Mouse (Mus musculus): ENCODE results near the gene Phf5a. TPM values are rescaled to one million over a fixed set of nuclear protein-coding genes. Genes with fewer than 3 reads are reported as not detected.

The Phf5a gene
- polyA plus RNA-seq, 1 experiment from 2014 or later: 159 TPM

DNA sequence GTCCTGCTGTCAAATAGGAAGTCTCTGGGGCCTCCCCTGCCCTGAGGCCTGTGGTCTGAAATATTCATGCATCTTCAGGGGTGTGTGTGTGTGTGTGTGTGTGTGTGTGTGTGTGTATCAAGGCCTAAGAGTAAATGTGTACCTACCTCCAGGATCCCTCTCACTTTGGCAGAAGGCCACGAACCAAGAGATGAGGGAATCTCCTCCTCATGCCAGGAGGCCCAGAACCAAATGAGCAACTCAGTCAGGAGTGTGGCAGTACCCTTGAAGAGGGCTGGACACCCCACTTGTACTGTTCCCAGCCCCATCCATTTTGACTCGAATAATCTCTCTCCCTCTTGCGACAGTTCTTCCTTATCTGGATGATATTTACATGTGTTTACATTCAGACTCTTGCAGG is 39.5 kb downstream of the Phf5a start:
- H3K9ac ChIP-seq: no peak overlapping the region
- no peak overlapping the region for H3K4me2 ChIP-seq
- H3K9me3 ChIP-seq (replicated peaks): no peaks in the 10 kb centered on the region
- no peak for ATAC-seq (replicated peaks; ENCODE audit: low FRiP score)
- peaks cover 6% of the 10 kb centered on the region for H3K27me3 ChIP-seq
- H3K27ac ChIP-seq: no peak overlapping the region
- peaks cover 8% of the 10 kb centered on the region; the same call in 1 of the 2 replicates for H3K36me3 ChIP-seq
- H3K4me3 ChIP-seq (replicated peaks): no peak overlapping the region
- 88% methylated on average over 3 of the region's 3 CpGs for WGBS
- peaks cover 33% of the 10 kb centered on the region for H3K4me1 ChIP-seq

DNA sequence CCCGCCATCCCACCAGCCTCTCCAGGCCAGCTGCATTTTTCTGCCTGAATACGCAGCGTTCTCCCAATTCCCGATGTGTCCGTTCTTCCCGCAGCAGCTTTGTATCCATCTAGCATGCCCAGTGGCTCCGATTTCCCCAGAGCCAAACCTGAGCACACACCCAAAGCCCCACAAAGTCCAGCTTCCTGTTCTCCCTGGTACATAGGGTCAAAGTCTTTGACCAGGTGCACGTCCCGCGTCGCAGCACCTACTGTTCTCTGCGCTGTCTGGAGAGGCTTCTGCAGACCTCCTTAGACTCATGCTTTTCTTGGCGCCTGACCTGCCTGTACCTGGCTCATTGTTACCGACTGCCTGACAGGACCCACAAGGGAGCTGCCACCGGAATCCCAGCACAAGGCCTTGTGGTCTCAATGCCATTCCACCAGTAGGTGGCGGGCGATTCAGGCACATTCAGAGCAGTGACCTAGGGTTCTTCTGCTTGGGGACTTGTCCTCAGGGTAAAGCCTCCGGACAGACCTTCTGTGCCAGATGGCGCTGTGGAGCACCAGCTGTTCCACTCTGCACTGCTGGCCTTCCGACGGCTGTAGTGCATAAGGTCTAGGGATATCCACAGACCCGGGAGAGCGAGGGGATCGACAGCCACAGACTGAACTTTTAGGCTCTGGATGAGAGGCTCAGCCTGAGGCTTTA is 40.4 kb downstream of the Phf5a start:
- Histone ChIP-seq H3K36me3 (peaks cover 17% of the 10 kb centered on the region), H3K4me3 (replicated peaks) (no peak overlapping the region), H3K4me1 (peaks cover 25% of the 10 kb centered on the region), H3K27ac (peak overlapping the region; percentile 9; the same call in 1 of the 2 replicates), H3K9me3 (replicated peaks) (no peaks in the 10 kb centered on the region), H3K9ac (no peak overlapping the region), H3K4me2 (peak overlapping the region; percentile 31), H3K27me3 (peaks cover 6% of the 10 kb centered on the region)
- peak; percentile 86 for ATAC-seq (replicated peaks; ENCODE audit: low FRiP score)
- WGBS: 15% methylated on average over 24 of the region's 24 CpGs

DNA sequence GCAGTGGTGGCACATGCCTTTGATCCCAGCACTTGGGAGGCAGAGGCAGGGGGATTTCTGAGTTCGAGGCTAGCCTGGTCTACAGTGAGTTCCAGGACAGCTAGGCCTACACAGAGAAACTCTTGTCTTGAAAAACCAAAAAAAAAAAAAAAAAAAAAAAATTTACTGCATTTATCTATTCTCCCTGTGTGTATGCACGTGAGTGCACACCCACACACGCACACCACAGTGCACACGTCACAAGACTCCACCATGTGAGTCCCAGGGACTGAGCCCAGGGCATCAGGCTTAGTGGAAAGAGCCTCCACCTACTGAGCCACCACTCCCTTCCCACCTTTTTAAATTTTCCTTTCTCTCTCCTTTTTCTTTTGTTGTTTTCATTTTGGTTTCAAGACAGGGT is 41.2 kb downstream of the Phf5a start:
- 87% methylated on average over 4 of the region's 4 CpGs for WGBS
- Histone ChIP-seq H3K36me3 (peaks cover 24% of the 10 kb centered on the region), H3K9me3 (replicated peaks) (no peaks in the 10 kb centered on the region), H3K4me3 (replicated peaks) (no peak overlapping the region), H3K4me1 (peaks cover 17% of the 10 kb centered on the region), H3K27me3 (peaks cover 5% of the 10 kb centered on the region), H3K27ac (no peak overlapping the region), H3K9ac (no peak overlapping the region), H3K4me2 (no peak overlapping the region)
- no peak for ATAC-seq (replicated peaks; ENCODE audit: low FRiP score)

DNA sequence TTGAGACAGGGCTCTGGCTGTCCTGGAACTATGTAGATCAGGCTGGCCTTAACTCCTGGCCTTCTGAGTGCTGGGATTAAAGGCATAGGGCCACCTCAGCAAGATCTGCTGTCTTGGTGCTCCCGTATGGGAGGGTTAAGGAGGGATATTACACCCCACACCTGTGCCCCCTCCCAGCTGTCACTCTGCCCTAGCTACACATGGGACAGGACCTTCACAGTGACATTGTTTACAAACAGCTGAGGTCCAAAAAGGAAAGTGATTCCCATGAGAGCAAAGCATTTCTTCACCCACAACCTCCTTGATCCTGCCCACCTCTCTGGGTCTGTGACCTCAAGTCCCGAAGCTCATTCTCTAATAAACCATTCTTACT is 42.5 kb downstream of the Phf5a start:
- peaks cover 38% of the 10 kb centered on the region for H3K36me3 ChIP-seq
- H3K9me3 ChIP-seq (replicated peaks): no peaks in the 10 kb centered on the region
- no peak overlapping the region for H3K4me2 ChIP-seq
- peaks cover 9% of the 10 kb centered on the region for H3K4me1 ChIP-seq
- no peak overlapping the region for H3K9ac ChIP-seq
- no peak for ATAC-seq (replicated peaks; ENCODE audit: low FRiP score)
- H3K27me3 ChIP-seq: no peaks in the 10 kb centered on the region
- H3K27ac ChIP-seq: no peak overlapping the region
- WGBS: 66% methylated on average over 2 of the region's 2 CpGs
- H3K4me3 ChIP-seq (replicated peaks): no peak overlapping the region

DNA sequence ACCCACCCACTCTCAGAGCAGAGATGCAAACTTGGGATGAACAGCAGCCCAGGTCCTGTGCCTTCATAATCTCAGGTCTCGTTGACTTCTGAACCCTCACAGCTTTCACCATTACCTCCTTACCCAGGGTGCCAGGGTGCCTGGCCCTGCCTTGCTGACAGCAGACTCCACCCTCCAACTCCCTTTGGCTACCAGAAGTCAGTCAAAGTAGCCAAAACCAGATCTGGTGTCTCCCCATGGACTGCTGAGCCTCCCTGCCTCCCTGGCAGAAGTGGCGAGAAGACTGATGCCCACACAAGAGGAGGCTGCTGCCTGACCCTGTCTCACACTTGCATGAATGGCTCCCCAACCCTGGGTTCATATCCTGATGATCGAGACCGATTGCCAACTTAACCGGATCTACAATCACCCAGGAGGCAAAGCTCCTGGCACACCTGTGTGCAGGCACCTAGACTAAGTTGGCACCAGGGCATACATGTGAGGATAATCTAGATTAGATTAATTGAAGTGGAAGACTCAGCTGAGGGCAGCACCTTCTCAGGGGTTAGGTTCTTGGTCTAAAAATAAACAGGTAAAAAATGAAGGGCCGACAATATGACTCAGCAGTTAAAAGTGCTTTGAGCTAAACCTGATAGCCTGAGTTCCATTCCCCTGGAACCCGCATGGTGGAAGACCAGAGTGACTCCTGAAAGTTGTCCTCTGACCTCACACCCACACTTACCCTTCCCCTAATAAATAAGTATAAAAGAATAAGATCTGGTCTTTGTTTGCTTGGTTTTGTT is 43.1 kb downstream of the Phf5a start:
- WGBS: 87% methylated on average over 7 of the region's 7 CpGs
- H3K36me3 ChIP-seq: peaks cover 44% of the 10 kb centered on the region
- no peak overlapping the region for H3K27ac ChIP-seq
- H3K4me2 ChIP-seq: no peak overlapping the region
- H3K4me1 ChIP-seq: peaks cover 9% of the 10 kb centered on the region
- no peak for ATAC-seq (replicated peaks; ENCODE audit: low FRiP score)
- no peaks in the 10 kb centered on the region for H3K9me3 ChIP-seq (replicated peaks)
- no peak overlapping the region for H3K9ac ChIP-seq
- H3K27me3 ChIP-seq: no peaks in the 10 kb centered on the region
- H3K4me3 ChIP-seq (replicated peaks): no peak overlapping the region

DNA sequence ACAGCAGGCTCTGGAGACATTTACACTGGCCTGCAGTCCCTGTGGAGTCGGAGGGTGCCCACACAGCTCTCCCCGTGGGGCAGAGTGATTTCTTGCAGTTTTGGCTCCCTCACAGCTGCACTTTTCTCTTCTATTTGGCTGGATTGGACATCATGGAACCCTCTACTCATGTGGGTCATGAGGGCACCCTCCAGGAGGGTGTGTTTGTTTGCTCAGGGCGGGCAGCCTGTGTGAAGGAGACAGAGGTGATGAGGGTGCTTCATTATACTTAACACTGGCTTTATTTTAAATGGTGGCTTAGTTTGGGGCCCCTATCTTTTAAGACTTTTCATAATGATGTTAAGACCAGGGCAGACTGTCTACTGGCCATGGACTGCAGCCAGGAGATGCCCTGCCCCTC is 46.9 kb downstream of the Phf5a start:
- no peak overlapping the region for H3K27ac ChIP-seq
- H3K36me3 ChIP-seq: peaks cover 76% of the 10 kb centered on the region
- 75% methylated on average over 3 of the region's 3 CpGs for WGBS
- no peaks in the 10 kb centered on the region for H3K27me3 ChIP-seq
- no peak overlapping the region for H3K9ac ChIP-seq
- H3K4me1 ChIP-seq: no peaks in the 10 kb centered on the region
- H3K4me3 ChIP-seq (replicated peaks): no peak overlapping the region
- H3K4me2 ChIP-seq: no peak overlapping the region
- H3K9me3 ChIP-seq (replicated peaks): no peaks in the 10 kb centered on the region
- ATAC-seq (replicated peaks; ENCODE audit: low FRiP score): no peak

DNA sequence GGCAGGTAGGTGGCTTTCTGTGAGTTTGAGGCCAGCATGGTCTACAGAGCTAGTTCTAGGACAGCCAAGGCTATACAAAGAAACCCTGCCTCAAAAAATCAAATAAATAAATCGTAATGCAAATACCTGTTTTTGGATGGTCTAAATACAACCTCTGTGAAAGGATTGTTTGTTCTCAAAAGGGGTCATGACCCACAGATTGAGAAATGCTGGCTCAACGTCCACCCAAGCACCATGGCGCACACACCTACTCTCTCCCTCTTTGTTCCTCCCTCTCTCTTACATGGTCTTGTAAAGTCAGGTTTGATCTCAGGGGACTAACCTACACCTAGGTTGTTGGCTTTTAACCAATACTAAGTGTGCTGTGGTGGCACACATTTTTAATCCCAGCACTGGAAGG is 49.1 kb downstream of the Phf5a start:
- H3K27ac ChIP-seq: no peak overlapping the region
- no peak overlapping the region for H3K4me2 ChIP-seq
- H3K4me1 ChIP-seq: no peaks in the 10 kb centered on the region
- H3K9me3 ChIP-seq (replicated peaks): no peaks in the 10 kb centered on the region
- ATAC-seq (replicated peaks; ENCODE audit: low FRiP score): no peak
- H3K4me3 ChIP-seq (replicated peaks): no peak overlapping the region
- WGBS: 80% methylated on average over 3 of the region's 3 CpGs
- H3K9ac ChIP-seq: no peak overlapping the region
- no peaks in the 10 kb centered on the region for H3K27me3 ChIP-seq
- H3K36me3 ChIP-seq: peaks cover 90% of the 10 kb centered on the region

DNA sequence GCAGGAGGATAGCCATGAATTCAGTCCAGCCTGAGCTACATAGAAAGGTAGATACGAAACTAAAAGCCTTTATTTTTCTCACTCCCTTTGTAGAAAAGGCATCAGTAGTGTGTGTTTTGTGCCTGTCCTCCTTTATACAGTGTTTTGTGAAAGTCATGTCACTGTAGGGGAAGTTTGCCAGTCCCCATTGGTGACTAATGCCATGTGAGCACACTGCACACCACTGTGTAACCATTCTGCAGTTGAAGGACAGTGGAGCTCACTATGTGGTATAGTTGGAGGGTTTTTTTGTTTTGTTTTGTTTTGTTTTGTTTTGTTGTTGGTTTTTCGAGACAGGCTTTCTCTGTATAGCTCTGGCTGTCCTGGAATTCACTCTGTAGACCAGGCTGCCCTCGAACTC is 53.3 kb downstream of the Phf5a start:
- no peak overlapping the region for H3K27ac ChIP-seq
- H3K4me3 ChIP-seq (replicated peaks): no peak overlapping the region
- ATAC-seq (replicated peaks; ENCODE audit: low FRiP score): no peak
- H3K36me3 ChIP-seq: peaks cover 77% of the 10 kb centered on the region
- no peaks in the 10 kb centered on the region for H3K9me3 ChIP-seq (replicated peaks)
- H3K9ac ChIP-seq: no peak overlapping the region
- no peaks in the 10 kb centered on the region for H3K4me1 ChIP-seq
- H3K27me3 ChIP-seq: no peaks in the 10 kb centered on the region
- H3K4me2 ChIP-seq: no peak overlapping the region
- WGBS: 91% methylated on average over 3 of the region's 3 CpGs

DNA sequence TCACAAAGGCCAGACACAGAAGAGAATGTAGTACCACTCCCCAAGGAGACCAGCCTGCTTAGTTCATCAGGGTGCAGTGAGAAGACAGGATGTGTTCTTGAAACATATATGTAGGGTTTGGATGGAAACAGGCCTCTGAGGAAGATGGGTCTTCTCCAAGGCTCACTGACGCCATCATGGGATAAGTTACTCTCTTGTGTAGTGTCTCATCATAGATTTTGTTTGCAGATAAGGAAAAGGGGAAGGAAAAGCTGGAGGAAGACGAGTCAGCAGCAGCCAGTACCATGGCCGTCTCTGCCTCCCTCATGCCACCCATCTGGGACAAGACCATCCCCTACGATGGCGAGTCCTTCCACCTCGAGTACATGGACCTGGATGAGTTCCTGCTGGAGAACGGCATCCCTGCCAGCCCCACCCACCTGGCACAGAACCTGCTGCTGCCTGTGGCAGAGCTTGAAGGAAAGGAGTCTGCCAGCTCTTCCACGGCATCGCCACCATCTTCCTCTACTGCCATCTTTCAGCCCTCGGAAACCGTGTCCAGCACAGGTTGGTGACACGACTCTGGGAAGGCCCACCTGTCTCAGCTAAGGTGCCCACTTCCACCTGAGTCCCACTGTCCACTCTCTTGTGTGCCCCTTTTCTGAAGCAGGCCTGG is 56.9 kb downstream of the Phf5a start:
- no peak for ATAC-seq (replicated peaks; ENCODE audit: low FRiP score)
- Histone ChIP-seq H3K9me3 (replicated peaks) (no peaks in the 10 kb centered on the region), H3K9ac (no peak overlapping the region), H3K27ac (no peak overlapping the region), H3K4me2 (no peak overlapping the region), H3K4me3 (replicated peaks) (no peak overlapping the region), H3K27me3 (no peaks in the 10 kb centered on the region), H3K36me3 (peaks cover 47% of the 10 kb centered on the region), H3K4me1 (peaks cover 17% of the 10 kb centered on the region)
- 92% methylated on average over 12 of the region's 12 CpGs for WGBS

Other genes starting within 250 kb of the Phf5a start
- 23.1 and 26.3 TPM in 2 replicates for gene L3mbtl2, start 208.0 kb downstream of the Phf5a start, polyA plus RNA-seq (2015; fragmentation: Nextera tagmentation; extraction: Ambion mirVana)
- 5.0 and 5.2 TPM in 2 replicates for gene Chadl, start 174.6 kb downstream of the Phf5a start, polyA plus RNA-seq (2015; fragmentation: Nextera tagmentation; extraction: Ambion mirVana)
- gene Zc3h7b, start 126.9 kb downstream of the Phf5a start, polyA plus RNA-seq (2015; fragmentation: Nextera tagmentation; extraction: Ambion mirVana): 34.8 and 37.4 TPM in 2 replicates
- 99.1 and 106 TPM in 2 replicates for gene Rangap1, start 126.4 kb downstream of the Phf5a start, polyA plus RNA-seq (2015; fragmentation: Nextera tagmentation; extraction: Ambion mirVana)
- gene Tef, start 69.5 kb downstream of the Phf5a start, polyA plus RNA-seq (2015; fragmentation: Nextera tagmentation; extraction: Ambion mirVana): 23.9 and 26.5 TPM in 2 replicates
- 28.2 and 29.3 TPM in 2 replicates for gene Tob2, start 13.1 kb downstream of the Phf5a start, polyA plus RNA-seq (2015; fragmentation: Nextera tagmentation; extraction: Ambion mirVana)
- 216 and 224 TPM in 2 replicates for gene Aco2, start 398 bp upstream of the Phf5a start, polyA plus RNA-seq (2015; fragmentation: Nextera tagmentation; extraction: Ambion mirVana)
- 80.1 and 80.8 TPM in 2 replicates for gene Polr3h, start 54.3 kb upstream of the Phf5a start, polyA plus RNA-seq (2015; fragmentation: Nextera tagmentation; extraction: Ambion mirVana)
- gene Csdc2, start 64.8 kb upstream of the Phf5a start, polyA plus RNA-seq (2015; fragmentation: Nextera tagmentation; extraction: Ambion mirVana): 24.7 and 30.7 TPM in 2 replicates
- 28.8 and 35.3 TPM in 2 replicates for gene Pmm1, start 89.0 kb upstream of the Phf5a start, polyA plus RNA-seq (2015; fragmentation: Nextera tagmentation; extraction: Ambion mirVana)
- gene 1700029P11Rik, start 108.6 kb upstream of the Phf5a start, polyA plus RNA-seq (2015; fragmentation: Nextera tagmentation; extraction: Ambion mirVana): not detected in 2 replicates
- 83.3 and 87.0 TPM in 2 replicates for gene Xrcc6, start 115.9 kb upstream of the Phf5a start, polyA plus RNA-seq (2015; fragmentation: Nextera tagmentation; extraction: Ambion mirVana)
- 25.1 and 26.3 TPM in 2 replicates for gene Desi1, start 162.0 kb upstream of the Phf5a start, polyA plus RNA-seq (2015; fragmentation: Nextera tagmentation; extraction: Ambion mirVana)
- 272 and 286 TPM in 2 replicates for gene Snu13, start 175.7 kb upstream of the Phf5a start, polyA plus RNA-seq (2015; fragmentation: Nextera tagmentation; extraction: Ambion mirVana)
- 0.03 TPM in 1 of 2 replicates, not detected in the other for gene 4930407I10Rik, start 187.2 kb upstream of the Phf5a start, polyA plus RNA-seq (2015; fragmentation: Nextera tagmentation; extraction: Ambion mirVana)
- 0.05 and 0.09 TPM in 2 replicates for gene Mei1, start 198.1 kb upstream of the Phf5a start, polyA plus RNA-seq (2015; fragmentation: Nextera tagmentation; extraction: Ambion mirVana)